Mouse (Mus musculus): ENCODE measurements around the gene Cpne9. TPM values are rescaled to one million over a fixed set of nuclear protein-coding genes. Genes with fewer than 3 reads are reported as not detected.

The Cpne9 gene
- polyA plus RNA-seq, 1 experiment from 2014 or later: not detected

DNA sequence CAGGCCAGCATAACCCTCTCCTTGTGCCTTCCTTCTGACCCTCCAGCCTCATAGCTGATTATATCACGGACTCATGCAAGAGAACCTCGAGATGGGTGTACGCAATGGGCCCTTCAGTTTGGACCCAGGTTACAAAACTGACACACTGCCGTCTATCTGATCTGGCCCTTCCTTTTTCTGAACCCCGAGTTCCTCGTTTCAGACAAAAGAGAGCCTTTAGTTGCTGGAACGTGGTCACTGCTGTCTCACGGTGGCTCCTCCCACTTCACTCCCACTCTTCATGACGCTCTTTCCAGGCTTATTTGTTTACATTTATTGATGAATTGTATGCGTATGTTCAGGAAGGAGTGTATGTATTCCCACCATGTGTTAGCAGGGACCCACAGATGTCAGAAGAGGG is 69.5 kb downstream of the Cpne9 start:
- WGBS: 63% methylated on average over 10 of the region's 10 CpGs
- no peak for DNase-seq (ENCODE audit: low spot score)
- H3K4me3 ChIP-seq: no peak overlapping the region
- no peaks in the 10 kb centered on the region for H3K9me3 ChIP-seq
- H3K27me3 ChIP-seq (ENCODE audit: insufficient read depth, poor library complexity, severe bottlenecking): no peaks in the 10 kb centered on the region
- no peaks in the 10 kb centered on the region for H3K36me3 ChIP-seq
- H3K4me1 ChIP-seq: no peaks in the 10 kb centered on the region
- H3K27ac ChIP-seq: no peak overlapping the region

DNA sequence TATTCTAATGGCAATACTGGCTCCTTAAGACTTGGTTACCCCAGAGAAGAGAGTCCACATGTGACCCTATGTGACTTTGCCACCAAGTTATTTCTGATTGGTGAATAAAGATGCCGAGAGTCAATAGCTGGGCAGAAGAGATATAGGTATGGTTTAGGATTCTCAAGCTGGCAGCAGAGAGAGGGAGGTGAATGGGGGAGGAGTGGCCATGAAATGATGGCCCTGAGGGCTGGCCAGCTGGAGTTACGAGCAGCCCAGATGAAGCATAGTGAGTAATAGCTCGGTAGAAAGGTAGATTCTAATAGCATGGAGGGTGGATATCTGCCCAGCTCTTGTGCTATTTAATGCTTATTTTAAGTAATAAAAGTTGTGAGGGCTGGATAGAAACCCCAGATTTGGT is 70.7 kb downstream of the Cpne9 start:
- Histone ChIP-seq H3K4me1 (no peaks in the 10 kb centered on the region), H3K27ac (no peak overlapping the region), H3K27me3 (ENCODE audit: insufficient read depth, poor library complexity, severe bottlenecking) (no peaks in the 10 kb centered on the region), H3K9me3 (no peaks in the 10 kb centered on the region), H3K36me3 (no peaks in the 10 kb centered on the region), H3K4me3 (no peak overlapping the region)
- DNase-seq (ENCODE audit: low spot score): no peak
- WGBS: 69% methylated on average over 3 of the region's 3 CpGs

DNA sequence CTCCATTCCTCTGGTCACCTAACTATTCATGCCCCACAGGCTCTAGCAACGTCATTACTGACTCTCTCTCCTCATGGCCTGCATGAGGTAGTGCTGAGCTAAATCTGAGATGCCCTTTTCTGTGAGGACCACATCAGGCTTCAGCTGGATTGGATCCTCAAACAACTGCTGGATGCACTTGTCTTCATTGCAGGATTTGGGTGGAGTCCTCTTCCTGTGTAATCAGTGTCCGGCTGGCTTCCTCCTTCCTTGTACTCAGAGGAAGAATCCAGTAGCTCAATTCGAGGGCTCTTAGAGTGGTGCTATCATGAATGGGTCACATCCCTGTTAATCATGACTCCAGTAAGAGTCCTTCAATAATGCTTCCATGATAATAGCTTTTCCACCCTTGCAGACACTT is 71.6 kb downstream of the Cpne9 start:
- 58% methylated on average over 3 of the region's 3 CpGs for WGBS
- Histone ChIP-seq H3K4me3 (no peak overlapping the region), H3K27me3 (ENCODE audit: insufficient read depth, poor library complexity, severe bottlenecking) (no peaks in the 10 kb centered on the region), H3K27ac (no peak overlapping the region), H3K9me3 (no peaks in the 10 kb centered on the region), H3K4me1 (no peaks in the 10 kb centered on the region), H3K36me3 (no peaks in the 10 kb centered on the region)
- DNase-seq (ENCODE audit: low spot score): no peak

Other genes starting within 250 kb of the Cpne9 start
- 51.7 and 54.8 TPM in 2 replicates for gene Thumpd3, start 236.1 kb upstream of the Cpne9 start, polyA plus RNA-seq (2016; fragmentation: Nextera tagmentation; extraction: Ambion mirVana)
- gene Setd5, start 204.9 kb upstream of the Cpne9 start, polyA plus RNA-seq (2016; fragmentation: Nextera tagmentation; extraction: Ambion mirVana): 69.8 and 82.2 TPM in 2 replicates
- 0.49 and 1.0 TPM in 2 replicates for gene Lhfpl4, start 86.9 kb upstream of the Cpne9 start, polyA plus RNA-seq (2016; fragmentation: Nextera tagmentation; extraction: Ambion mirVana)
- gene Mtmr14, start 44.5 kb upstream of the Cpne9 start, polyA plus RNA-seq (2016; fragmentation: Nextera tagmentation; extraction: Ambion mirVana): 29.7 and 36.6 TPM in 2 replicates
- 15.0 and 17.7 TPM in 2 replicates for gene Brpf1, start 24.8 kb downstream of the Cpne9 start, polyA plus RNA-seq (2016; fragmentation: Nextera tagmentation; extraction: Ambion mirVana)
- 13.6 and 15.9 TPM in 2 replicates for gene Ogg1, start 44.7 kb downstream of the Cpne9 start, polyA plus RNA-seq (2016; fragmentation: Nextera tagmentation; extraction: Ambion mirVana)
- gene Camk1, start 61.7 kb downstream of the Cpne9 start, polyA plus RNA-seq (2016; fragmentation: Nextera tagmentation; extraction: Ambion mirVana): 82.7 and 89.2 TPM in 2 replicates
- 46.7 TPM in 2 replicates for gene Tada3, start 95.6 kb downstream of the Cpne9 start, polyA plus RNA-seq (2016; fragmentation: Nextera tagmentation; extraction: Ambion mirVana)
- gene Arpc4, start 95.8 kb downstream of the Cpne9 start, polyA plus RNA-seq (2016; fragmentation: Nextera tagmentation; extraction: Ambion mirVana): 330 and 356 TPM in 2 replicates
- gene Ttll3, start 107.0 kb downstream of the Cpne9 start, polyA plus RNA-seq (2016; fragmentation: Nextera tagmentation; extraction: Ambion mirVana): 2.0 and 2.5 TPM in 2 replicates
- gene Rpusd3, start 137.0 kb downstream of the Cpne9 start, polyA plus RNA-seq (2016; fragmentation: Nextera tagmentation; extraction: Ambion mirVana): 23.4 and 26.1 TPM in 2 replicates
- 0.10 TPM in 1 of 2 replicates, not detected in the other for gene Cidec, start 153.5 kb downstream of the Cpne9 start, polyA plus RNA-seq (2016; fragmentation: Nextera tagmentation; extraction: Ambion mirVana)
- gene Jagn1, start 160.3 kb downstream of the Cpne9 start, polyA plus RNA-seq (2016; fragmentation: Nextera tagmentation; extraction: Ambion mirVana): 79.5 and 89.1 TPM in 2 replicates
- 1.9 and 3.6 TPM in 2 replicates for gene Il17re, start 176.2 kb downstream of the Cpne9 start, polyA plus RNA-seq (2016; fragmentation: Nextera tagmentation; extraction: Ambion mirVana)
- gene Il17rc, start 189.1 kb downstream of the Cpne9 start, polyA plus RNA-seq (2016; fragmentation: Nextera tagmentation; extraction: Ambion mirVana): 4.3 and 4.5 TPM in 2 replicates
- gene Creld1, start 201.0 kb downstream of the Cpne9 start, polyA plus RNA-seq (2016; fragmentation: Nextera tagmentation; extraction: Ambion mirVana): 42.1 and 57.8 TPM in 2 replicates
- 0.32 and 0.41 TPM in 2 replicates for gene Prrt3, start 219.6 kb downstream of the Cpne9 start, polyA plus RNA-seq (2016; fragmentation: Nextera tagmentation; extraction: Ambion mirVana)
- gene Emc3, start 249.3 kb downstream of the Cpne9 start, polyA plus RNA-seq (2016; fragmentation: Nextera tagmentation; extraction: Ambion mirVana): 88.0 and 90.2 TPM in 2 replicates
- gene Fancd2, start 249.4 kb downstream of the Cpne9 start, polyA plus RNA-seq (2016; fragmentation: Nextera tagmentation; extraction: Ambion mirVana): 12.6 and 13.9 TPM in 2 replicates